Mouse (Mus musculus) WW6 (cell line): Measurements from ENCODE around the gene A430078G23Rik.

Source experiments
- DNase-seq: peaks from one replicate; pipeline ENCODE4 v3.0.0-alpha.2; 2013; ENCODE audit warnings: low read depth, low spot score

The A430078G23Rik gene

GRCm38 (mm10) chr8:3348142-3348823 lies 4.9 kb upstream of the A430078G23Rik start:
- no peak for DNase-seq

GRCm38 (mm10) chr8:3350747-3351146 lies 2.5 kb upstream of the A430078G23Rik start:
- DNase-seq = no peak

GRCm38 (mm10) chr8:3352715-3353114 lies 500 bp upstream of the A430078G23Rik start:
- no peak for DNase-seq

- DNase-seq = no peak
These were observed 712 bp downstream of the A430078G23Rik start for GRCm38 (mm10) chr8:3353811-3354442.

GRCm38 (mm10) chr8:3354443-3354812 lies 1.2 kb downstream of the A430078G23Rik start:
- no peak for DNase-seq

GRCm38 (mm10) chr8:3355586-3355985 lies 2.4 kb downstream of the A430078G23Rik start:
- no peak for DNase-seq

GRCm38 (mm10) chr8:3358060-3358459 lies 4.8 kb downstream of the A430078G23Rik start:
- peak; percentile 46 for DNase-seq

- DNase-seq = no peak
These were observed 13.9 kb downstream of the A430078G23Rik start for GRCm38 (mm10) chr8:3367086-3367485.

GRCm38 (mm10) chr8:3368091-3368490 lies 14.9 kb downstream of the A430078G23Rik start:
- no peak for DNase-seq

GRCm38 (mm10) chr8:3375748-3376147 lies 22.5 kb downstream of the A430078G23Rik start:
- no peak for DNase-seq

GRCm38 (mm10) chr8:3376641-3377274 lies 23.5 kb downstream of the A430078G23Rik start:
- DNase-seq = no peak

- DNase-seq = peak; percentile 52
These were observed 34.1 kb downstream of the A430078G23Rik start for GRCm38 (mm10) chr8:3387286-3387685.

- DNase-seq = no peak
These were observed 35.5 kb downstream of the A430078G23Rik start for GRCm38 (mm10) chr8:3388591-3389338.

- DNase-seq = no peak
These were observed 36.3 kb downstream of the A430078G23Rik start for GRCm38 (mm10) chr8:3389506-3389905.

GRCm38 (mm10) chr8:3392293-3392692 lies 39.1 kb downstream of the A430078G23Rik start:
- no peak for DNase-seq

GRCm38 (mm10) chr8:3392771-3393710 lies 39.8 kb downstream of the A430078G23Rik start, which contains the start of gene Arhgef18:
TSS of gene Arhgef18 (plus strand) at chr8:3393006.
- DNase-seq = peak; percentile 81

- peak; percentile 26 for DNase-seq
These were observed 41.4 kb downstream of the A430078G23Rik start for GRCm38 (mm10) chr8:3394600-3394999.

GRCm38 (mm10) chr8:3395246-3395645 lies 42.0 kb downstream of the A430078G23Rik start:
- peak; percentile 57 for DNase-seq

GRCm38 (mm10) chr8:3397597-3397996 lies 44.4 kb downstream of the A430078G23Rik start:
- DNase-seq = no peak

GRCm38 (mm10) chr8:3400509-3400908 lies 47.3 kb downstream of the A430078G23Rik start:
- DNase-seq = peak; percentile 34

- no peak for DNase-seq
These were observed 54.2 kb downstream of the A430078G23Rik start for GRCm38 (mm10) chr8:3407417-3407816.
